Mouse (Mus musculus): ENCODE data around the gene Arhgef26. TPM values are rescaled to one million over a fixed set of nuclear protein-coding genes. Genes with fewer than 3 reads are reported as not detected.

The Arhgef26 gene
- polyA plus RNA-seq, 1 experiment from 2014 or later: 19.2 TPM

DNA sequence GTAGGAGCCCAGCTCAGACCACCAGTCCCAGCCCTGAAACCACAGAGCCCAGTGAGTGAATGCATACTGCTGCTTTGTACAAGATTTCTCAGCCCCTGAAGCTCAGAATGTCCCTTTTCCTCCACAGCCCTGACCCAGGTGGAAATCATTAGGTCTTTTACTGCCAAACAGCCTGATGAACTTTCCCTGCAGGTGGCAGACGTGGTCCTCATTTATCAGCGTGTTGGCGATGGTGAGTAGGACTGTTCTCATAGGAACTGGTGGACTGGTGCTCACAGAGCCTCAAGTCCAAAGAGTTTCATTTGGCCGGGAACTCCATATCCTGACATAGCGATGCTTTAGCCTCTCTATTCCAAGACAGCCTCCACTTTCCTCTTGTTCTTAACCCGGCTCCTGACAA, 121.3 kb downstream of the Arhgef26 start:
- no peak for ATAC-seq (ENCODE audit: low FRiP score)
- 78% methylated on average over 6 of the region's 6 CpGs for WGBS
- Histone ChIP-seq H3K4me2 (replicated peaks) (no peak overlapping the region), H3K27me3 (no peaks in the 10 kb centered on the region), H3K4me1 (peaks cover 15% of the 10 kb centered on the region), H3K9ac (no peak overlapping the region), H3K36me3 (peaks cover 47% of the 10 kb centered on the region), H3K4me3 (no peak overlapping the region), H3K9me3 (replicated peaks) (no peaks in the 10 kb centered on the region), H3K27ac (no peak overlapping the region)

DNA sequence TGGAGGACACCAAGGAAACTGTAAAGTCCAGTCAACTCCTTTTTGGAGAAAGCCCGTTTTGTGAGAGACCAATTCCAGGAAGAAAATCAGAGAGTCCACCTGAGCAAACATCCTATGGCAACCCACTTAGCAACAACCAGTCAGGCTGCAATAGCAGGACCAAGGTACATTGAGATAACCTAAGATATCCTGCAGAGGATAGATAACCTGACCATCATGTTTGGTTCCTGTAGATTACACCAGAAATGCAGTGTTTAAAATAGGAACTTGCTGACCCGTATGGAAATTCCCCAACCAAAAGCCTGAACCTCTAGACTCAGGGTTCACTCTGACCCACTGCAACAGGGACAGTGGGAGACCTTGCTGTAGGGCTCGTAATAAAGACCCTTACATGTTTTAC, 126.1 kb downstream of the Arhgef26 start:
- ATAC-seq (ENCODE audit: low FRiP score): no peak
- no peak overlapping the region for H3K4me3 ChIP-seq
- H3K9me3 ChIP-seq (replicated peaks): no peaks in the 10 kb centered on the region
- H3K27me3 ChIP-seq: no peaks in the 10 kb centered on the region
- H3K4me2 ChIP-seq (replicated peaks): no peak overlapping the region
- peaks cover 79% of the 10 kb centered on the region for H3K36me3 ChIP-seq
- H3K27ac ChIP-seq: no peak overlapping the region
- H3K9ac ChIP-seq: no peak overlapping the region
- no peaks in the 10 kb centered on the region for H3K4me1 ChIP-seq
- WGBS: 88% methylated on average over 3 of the region's 3 CpGs

DNA sequence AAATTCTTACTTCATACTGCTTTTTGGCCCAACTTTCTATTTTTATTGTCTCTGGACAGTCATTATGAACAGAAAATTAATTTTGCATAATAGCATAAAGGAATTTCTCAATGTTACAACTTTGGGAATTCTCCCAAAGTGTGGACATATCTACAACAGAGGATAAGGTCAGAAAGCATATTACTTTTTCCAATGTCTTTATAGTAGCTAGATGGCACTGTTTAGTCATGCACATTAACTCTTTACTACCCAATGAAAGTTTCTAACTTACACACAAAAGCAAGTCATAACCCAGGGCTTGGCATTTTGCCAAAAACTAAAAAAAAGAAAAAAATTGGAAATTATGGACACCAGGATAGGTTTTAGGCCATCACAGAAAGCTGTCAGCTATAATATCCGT, 132.0 kb downstream of the Arhgef26 start:
- Histone ChIP-seq H3K9ac (no peak overlapping the region), H3K9me3 (replicated peaks) (no peaks in the 10 kb centered on the region), H3K36me3 (peaks cover 65% of the 10 kb centered on the region), H3K4me1 (no peaks in the 10 kb centered on the region), H3K27ac (no peak overlapping the region), H3K27me3 (no peaks in the 10 kb centered on the region), H3K4me3 (no peak overlapping the region), H3K4me2 (replicated peaks) (no peak overlapping the region)
- WGBS: 93% methylated on average over 1 of the region's 1 CpGs
- no peak for ATAC-seq (ENCODE audit: low FRiP score)

DNA sequence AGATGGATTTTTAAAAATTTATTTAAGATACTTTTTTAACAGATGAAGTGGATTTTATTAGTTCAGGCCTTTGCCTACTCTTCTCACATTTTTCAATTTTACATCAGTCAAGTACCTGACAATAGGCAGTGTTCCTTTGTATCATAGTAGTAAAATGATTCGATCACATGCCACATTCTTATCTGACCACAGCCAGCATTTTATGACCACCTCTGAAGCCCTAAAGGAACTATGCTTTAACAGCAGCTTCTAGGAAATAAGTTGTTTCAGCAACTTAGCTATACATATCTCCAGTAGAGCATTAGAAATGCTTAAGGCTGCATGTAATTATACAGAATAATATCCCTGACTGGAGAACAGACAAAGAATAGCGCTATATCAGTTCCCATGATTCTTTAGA, 146.2 kb downstream of the Arhgef26 start:
- Histone ChIP-seq H3K4me2 (replicated peaks) (no peak overlapping the region), H3K9me3 (replicated peaks) (no peaks in the 10 kb centered on the region), H3K4me3 (no peak overlapping the region), H3K27ac (no peak overlapping the region), H3K4me1 (no peaks in the 10 kb centered on the region), H3K27me3 (no peaks in the 10 kb centered on the region), H3K9ac (no peak overlapping the region), H3K36me3 (peaks cover 44% of the 10 kb centered on the region)
- WGBS: 94% methylated on average over 2 of the region's 2 CpGs
- ATAC-seq (ENCODE audit: low FRiP score): no peak

DNA sequence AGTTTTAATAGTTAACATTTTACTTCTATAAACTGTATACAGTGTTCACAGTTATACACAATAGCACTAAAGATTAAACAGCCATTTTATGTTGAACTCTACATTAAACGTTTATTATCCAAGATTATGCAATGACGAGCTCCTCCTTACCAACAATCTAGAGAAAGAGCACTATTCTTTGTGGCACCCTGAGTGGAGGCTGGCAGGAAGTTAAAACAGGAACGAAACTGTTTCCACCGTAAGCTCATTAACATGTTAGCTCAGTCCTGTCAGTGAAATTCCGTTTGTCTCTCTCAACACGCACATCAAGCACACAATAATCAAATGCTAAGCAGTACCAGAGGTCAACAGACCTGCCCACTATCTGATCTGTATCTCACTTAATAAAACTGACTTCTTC, 154.4 kb downstream of the Arhgef26 start:
- WGBS: 88% methylated on average over 6 of the region's 6 CpGs
- H3K36me3 ChIP-seq: peaks cover 58% of the 10 kb centered on the region
- H3K9me3 ChIP-seq (replicated peaks): no peaks in the 10 kb centered on the region
- H3K27ac ChIP-seq: no peak overlapping the region
- H3K4me2 ChIP-seq (replicated peaks): no peak overlapping the region
- no peak overlapping the region for H3K4me3 ChIP-seq
- no peak overlapping the region for H3K9ac ChIP-seq
- no peak for ATAC-seq (ENCODE audit: low FRiP score)
- H3K27me3 ChIP-seq: no peaks in the 10 kb centered on the region
- H3K4me1 ChIP-seq: no peaks in the 10 kb centered on the region

DNA sequence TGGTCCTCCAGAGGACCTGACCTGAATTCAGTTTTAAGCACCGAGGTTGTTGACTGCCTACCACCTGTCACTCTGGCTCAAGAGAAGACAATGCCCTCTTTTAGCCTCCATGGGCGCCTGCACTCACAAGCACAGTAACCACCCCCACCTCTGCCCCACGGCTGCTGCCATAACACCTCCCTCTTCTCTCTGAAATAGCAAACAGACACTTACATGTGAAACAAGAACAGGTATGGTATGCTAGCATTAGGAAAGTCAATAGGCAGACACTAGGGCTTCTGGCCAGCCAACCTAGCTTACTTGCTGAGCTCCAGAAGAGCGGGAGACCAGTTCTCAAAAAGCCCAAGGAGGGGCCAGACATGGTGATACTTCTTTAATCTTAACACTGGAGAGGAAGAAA, 161.2 kb downstream of the Arhgef26 start:
- peaks cover 40% of the 10 kb centered on the region for H3K36me3 ChIP-seq
- H3K9ac ChIP-seq: no peak overlapping the region
- no peaks in the 10 kb centered on the region for H3K9me3 ChIP-seq (replicated peaks)
- H3K27me3 ChIP-seq: no peaks in the 10 kb centered on the region
- H3K4me3 ChIP-seq: no peak overlapping the region
- WGBS: 77% methylated on average over 4 of the region's 4 CpGs
- no peak for ATAC-seq (ENCODE audit: low FRiP score)
- H3K4me1 ChIP-seq: no peaks in the 10 kb centered on the region
- no peak overlapping the region for H3K27ac ChIP-seq
- no peak overlapping the region for H3K4me2 ChIP-seq (replicated peaks)

DNA sequence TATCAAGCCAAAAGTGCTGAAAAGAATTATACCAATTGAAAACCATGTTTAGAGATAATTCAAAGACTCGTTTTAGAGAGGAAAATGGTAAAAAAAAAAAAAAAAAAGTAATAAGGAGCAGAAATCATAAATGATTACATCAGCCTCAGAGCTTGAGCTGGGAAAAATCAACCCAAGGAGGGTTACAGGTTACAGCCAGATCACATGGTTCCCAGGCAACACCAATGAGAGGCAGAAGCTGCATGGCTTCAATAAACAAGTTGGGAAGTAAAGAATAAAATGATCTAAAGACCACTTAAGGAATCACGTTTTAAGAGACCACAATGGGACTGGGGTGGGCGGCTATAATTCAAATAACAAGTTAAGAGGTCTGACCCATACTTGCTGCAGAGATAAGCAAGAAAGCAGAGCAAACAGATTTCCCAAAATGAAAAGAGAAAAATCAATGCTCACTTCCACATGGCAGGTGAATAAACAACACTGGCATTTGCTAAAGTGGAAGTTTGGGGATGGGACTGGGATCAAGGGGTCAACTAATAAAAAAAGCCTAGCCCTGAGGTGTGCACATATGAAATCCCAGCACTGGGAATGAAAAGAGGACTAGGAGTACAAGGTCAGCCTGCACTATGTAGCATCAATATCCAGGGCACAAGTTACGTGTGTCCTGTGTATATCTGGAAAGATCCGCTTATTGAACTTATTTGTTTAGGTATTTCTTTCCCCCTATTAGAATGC, 167.2 kb downstream of the Arhgef26 start:
- Histone ChIP-seq H3K9me3 (replicated peaks) (no peaks in the 10 kb centered on the region), H3K27me3 (no peaks in the 10 kb centered on the region), H3K4me3 (peak overlapping the region; percentile 92), H3K4me2 (replicated peaks) (peak overlapping the region; percentile 82), H3K9ac (peak overlapping the region; percentile 90), H3K36me3 (peaks cover 10% of the 10 kb centered on the region), H3K4me1 (peaks cover 17% of the 10 kb centered on the region), H3K27ac (no peak overlapping the region)
- WGBS: 78% methylated on average over 5 of the region's 5 CpGs
- no peak for ATAC-seq (ENCODE audit: low FRiP score)

DNA sequence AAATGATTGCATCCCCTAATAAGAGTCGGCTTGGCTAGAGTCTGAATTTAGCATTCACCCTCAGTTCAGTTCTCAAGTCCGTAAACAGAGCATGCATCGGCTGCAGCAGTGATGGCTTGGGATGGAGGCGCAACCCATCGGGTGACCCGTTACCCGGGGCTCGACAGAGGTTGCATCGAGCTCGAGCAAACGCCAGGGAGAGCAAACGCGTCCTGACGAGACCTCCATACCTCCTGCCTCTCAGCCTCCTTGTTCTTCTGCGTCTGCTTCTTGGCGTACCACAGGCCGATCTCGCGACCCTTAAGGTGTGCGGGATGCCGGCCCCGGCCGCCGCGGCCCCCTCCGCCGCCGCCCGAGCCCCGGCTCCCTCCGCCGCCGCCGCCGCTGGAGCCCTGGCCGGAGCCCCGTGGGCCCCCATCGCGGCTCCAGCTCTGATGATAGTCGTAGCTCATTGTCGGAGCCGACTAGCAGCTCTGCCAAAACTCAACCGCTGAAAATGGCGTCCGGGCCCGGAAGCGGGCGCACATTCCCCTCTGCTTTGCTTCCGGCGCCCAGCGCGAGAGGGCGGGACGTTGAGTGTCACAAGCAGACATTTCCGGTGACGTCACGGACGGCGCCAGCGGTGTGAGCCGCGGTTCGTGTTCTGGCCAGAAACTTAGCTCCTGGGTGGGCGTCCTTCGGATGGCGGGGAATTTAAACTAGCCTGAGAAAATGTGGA, 168.5 kb downstream of the Arhgef26 start, which contains the start of gene Dhx36:
TSS of gene Dhx36 (minus strand) at position 517 of the 718 bp plus-strand sequence.
- H3K27ac ChIP-seq: peak within 1 kb of the TSS; percentile 98
- peak; percentile 99 for ATAC-seq (ENCODE audit: low FRiP score)
- peak within 1 kb of the TSS; percentile 90 for H3K9ac ChIP-seq
- H3K9me3 ChIP-seq (replicated peaks): no peaks in the 10 kb centered on the region
- H3K4me3 ChIP-seq: peak within 1 kb of the TSS; percentile 92
- H3K4me2 ChIP-seq (replicated peaks): peak within 1 kb of the TSS; percentile 82
- H3K36me3 ChIP-seq: no peaks in the 10 kb centered on the region
- peaks cover 17% of the 10 kb centered on the region for H3K4me1 ChIP-seq
- WGBS: under 1% methylated on average over 49 of the region's 66 CpGs
- H3K27me3 ChIP-seq: no peaks in the 10 kb centered on the region

DNA sequence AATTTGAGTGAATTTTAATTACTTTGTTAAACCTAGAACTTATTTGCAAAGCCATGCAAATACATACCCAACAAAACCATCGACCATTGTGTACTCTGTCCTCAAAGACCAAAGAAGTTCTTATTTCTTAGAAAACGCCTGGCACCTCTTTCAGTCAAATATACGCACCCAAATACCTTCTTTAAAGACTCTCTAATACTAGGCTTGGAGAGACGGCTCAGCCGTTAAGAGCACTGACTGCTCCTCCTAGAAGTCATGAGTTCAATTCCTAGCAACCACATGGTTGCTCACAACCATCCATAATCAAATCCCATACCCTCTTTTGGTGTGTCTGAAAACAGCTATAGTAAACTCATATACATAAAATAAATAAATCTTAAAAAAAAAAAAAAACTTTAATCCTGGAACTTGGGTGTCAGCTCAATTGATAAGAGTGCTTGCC, 169.1 kb downstream of the Arhgef26 start:
- H3K27me3 ChIP-seq: no peaks in the 10 kb centered on the region

More for the DNA sequence above, 169.1 kb downstream of the Arhgef26 start:
- ATAC-seq (ENCODE audit: low FRiP score): peak; percentile 53
- Histone ChIP-seq H3K4me1 (peaks cover 17% of the 10 kb centered on the region), H3K4me2 (replicated peaks) (peak overlapping the region; percentile 82), H3K9me3 (replicated peaks) (no peaks in the 10 kb centered on the region), H3K27ac (no peak overlapping the region), H3K36me3 (no peaks in the 10 kb centered on the region), H3K4me3 (peak overlapping the region; percentile 92), H3K9ac (no peak overlapping the region)
- WGBS: 44% methylated on average over 5 of the region's 5 CpGs

Other genes with a start within 250 kb of the Arhgef26 start
- 55.7 and 56.4 TPM in 2 replicates for gene Dhx36, start 168.7 kb downstream of the Arhgef26 start, polyA plus RNA-seq (2016; fragmentation: Nextera tagmentation; extraction: Ambion mirVana)

Measured in hindbrain, embryonic 12.5 days (tissue).